In the genomic region with DNA sequence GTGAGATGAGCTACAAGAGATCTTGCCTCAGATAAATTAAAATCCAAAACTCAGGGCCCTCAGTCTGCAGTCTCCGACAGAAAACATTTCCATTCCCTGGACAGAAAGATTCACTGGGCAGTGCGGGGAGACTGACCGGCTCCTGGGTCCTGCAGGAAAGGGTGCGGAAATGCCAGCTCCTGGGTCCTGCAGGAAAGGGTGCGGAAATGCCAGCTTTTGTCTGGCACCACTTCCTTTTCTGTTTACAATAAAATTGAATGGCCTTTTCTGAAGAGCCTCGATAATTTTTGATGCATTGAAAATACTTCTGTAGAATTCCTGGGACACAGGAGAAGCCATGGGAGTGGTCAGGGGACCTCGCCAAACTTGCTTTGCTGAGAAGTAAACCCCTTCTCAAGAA, we compare ENCODE assay signal across 28 mouse cellular contexts. TPM values are rescaled to one million over a fixed set of nuclear protein-coding genes. Genes with fewer than 3 reads are reported as not detected.
DNase-seq lines count a peak whose midpoint lies in the region; ATAC-seq lines count a peak whose summit lies in the region.
"Had no signal": no experiment of that assay in that cellular context is flagged by ENCODE, and none has a peak within 500 bp of the region (broad histone marks: within the 10 kb centered on the region; RNA-seq: fewer than 3 reads in every experiment).

No protein-coding gene starts in this region.

- no peaks in the 10 kb centered on the region for H3K27me3 ChIP-seq in lung, embryonic 16.5 days (ENCODE audit: control insufficient read depth, insufficient read depth, low read depth, low read length)
- H3K27me3 ChIP-seq: embryonic facial prominence, embryonic 13.5 days; forebrain, embryonic 15.5 days; heart, embryonic 13.5 days; hindbrain, embryonic 12.5 days; hindbrain, embryonic 15.5 days had no signal

- ATAC-seq in lung, embryonic 16.5 days (ENCODE audit: low read depth), result no peak
- no peak for ATAC-seq in activated CD4-positive, CD25-positive, alpha-beta regulatory T cell, adult 4 months
- ATAC-seq: forebrain, embryonic 15.5 days had no signal

- H3K27ac ChIP-seq in lung, embryonic 16.5 days (ENCODE audit: low read length), result 0 out of 2 replicates have a peak overlapping the region, but pooled peaks have one; percentile 3
- H3K27ac ChIP-seq in brown adipose tissue, adult 24 weeks (replicated peaks; ENCODE audit: low read depth, low read length), result peak overlapping the region; percentile 26; the same call in 1 of the 2 replicates
- H3K27ac ChIP-seq: embryonic facial prominence, embryonic 10.5 days; embryonic facial prominence, embryonic 13.5 days; forebrain, embryonic 12.5 days; forebrain, embryonic 15.5 days; heart, embryonic 13.5 days; hindbrain, embryonic 12.5 days; hindbrain, embryonic 15.5 days had no signal

- no peak overlapping the region for H3K4me2 ChIP-seq in lung, embryonic 16.5 days (ENCODE audit: low read depth, low read length)
- H3K4me2 ChIP-seq: embryonic facial prominence, embryonic 13.5 days; forebrain, embryonic 12.5 days; forebrain, embryonic 15.5 days; heart, embryonic 13.5 days; hindbrain, embryonic 12.5 days; hindbrain, embryonic 15.5 days had no signal

- no peak for DNase-seq in lung, postnatal 14 days
- DNase-seq in lung, postnatal 25 days (ENCODE audit: low spot score), result peak; percentile 36
- DNase-seq in cerebellum, adult 9-10 months, result no peak
- DNase-seq: adrenal gland, postnatal 10 days; adrenal gland, postnatal 36 days; cerebellum, adult 11 months; cerebellum, adult 2 months; cerebellum, postnatal 10 days; cerebellum, postnatal 36 days; embryo, embryonic 11 days; gastrocnemius, postnatal 14 days; heart, adult 18-20 months; heart, postnatal 14 days; heart, postnatal 4 days had no signal

- peaks cover 4% of the 10 kb centered on the region; the same call in 1 of the 2 replicates for H3K4me1 ChIP-seq in lung, embryonic 16.5 days (replicated peaks; ENCODE audit: control insufficient read depth, insufficient read depth, low read length)
- peaks cover 28% of the 10 kb centered on the region for H3K4me1 ChIP-seq in brown adipose tissue, adult 24 weeks (ENCODE audit: control insufficient read depth, insufficient read depth, insufficient read length, low read length)
- H3K4me1 ChIP-seq: forebrain, embryonic 12.5 days; forebrain, embryonic 15.5 days; hindbrain, embryonic 15.5 days had no signal

- no peaks in the 10 kb centered on the region for H3K36me3 ChIP-seq in lung, embryonic 16.5 days (ENCODE audit: control insufficient read depth, insufficient read depth, low read length)
- H3K36me3 ChIP-seq: embryonic facial prominence, embryonic 10.5 days; embryonic facial prominence, embryonic 13.5 days; forebrain, embryonic 12.5 days; forebrain, embryonic 15.5 days; heart, embryonic 13.5 days; hindbrain, embryonic 12.5 days; hindbrain, embryonic 15.5 days had no signal

- WGBS in lung, embryonic 16.5 days, result 68% methylated on average over 7 of the region's 7 CpGs

- H3K9ac ChIP-seq in lung, embryonic 16.5 days (ENCODE audit: low read length), result no peak overlapping the region
- H3K9ac ChIP-seq: embryonic facial prominence, embryonic 13.5 days; forebrain, embryonic 12.5 days; forebrain, embryonic 15.5 days; heart, embryonic 13.5 days; hindbrain, embryonic 12.5 days; hindbrain, embryonic 15.5 days had no signal

- no peaks in the 10 kb centered on the region for H3K9me3 ChIP-seq in lung, embryonic 16.5 days (ENCODE audit: control insufficient read depth, low read length)
- H3K9me3 ChIP-seq: embryonic facial prominence, embryonic 10.5 days; embryonic facial prominence, embryonic 13.5 days; forebrain, embryonic 12.5 days; forebrain, embryonic 15.5 days; heart, embryonic 13.5 days; hindbrain, embryonic 12.5 days; hindbrain, embryonic 15.5 days had no signal

- H3K4me3 ChIP-seq in lung, embryonic 16.5 days (ENCODE audit: low read length), result no peak overlapping the region
- no peak overlapping the region for H3K4me3 ChIP-seq in brown adipose tissue, adult 24 weeks (ENCODE audit: insufficient read depth, low read depth, low read length)
- H3K4me3 ChIP-seq: embryonic facial prominence, embryonic 10.5 days; embryonic facial prominence, embryonic 13.5 days; erythroblast, embryonic 14.5 days; forebrain, embryonic 12.5 days; forebrain, embryonic 15.5 days; heart, embryonic 13.5 days; hindbrain, embryonic 12.5 days; hindbrain, embryonic 15.5 days had no signal

RNA-seq across cellular contexts. Expression of a gene that starts 5.0 kb away (rescaled TPM):
- polyA plus RNA-seq in lung, embryonic 16.5 days (2015; fragmentation: Nextera tagmentation; extraction: Ambion mirVana), result 9.2 and 10.2 TPM in 2 replicates
- polyA plus RNA-seq in brown adipose tissue, adult 24 weeks (2012; ENCODE audit: insufficient read depth, insufficient read length, missing spikeins), result 3.8 and 8.8 TPM in 2 replicates
- polyA plus RNA-seq in activated CD4-positive, CD25-positive, alpha-beta regulatory T cell, adult 4 months (2017; shearing (Covaris generic)), result under 1 TPM; 0.52 to 0.58 TPM

RNA-seq across cellular contexts. Expression of a gene that starts 30.5 kb away (rescaled TPM):
- polyA plus RNA-seq in lung, embryonic 16.5 days (2015; fragmentation: Nextera tagmentation; extraction: Ambion mirVana), result 15.4 and 18.3 TPM in 2 replicates
- 3.3 and 7.5 TPM in 2 replicates for polyA plus RNA-seq in brown adipose tissue, adult 24 weeks (2012; ENCODE audit: insufficient read depth, insufficient read length, missing spikeins)
- 100 to 1,000 TPM; 213 to 307 TPM for polyA plus RNA-seq in activated CD4-positive, CD25-positive, alpha-beta regulatory T cell, adult 4 months (2017; shearing (Covaris generic))

RNA-seq across cellular contexts. Expression of a gene that starts 31.9 kb away (rescaled TPM):
- 8.5 and 11.4 TPM in 2 replicates for polyA plus RNA-seq in lung, embryonic 16.5 days (2015; fragmentation: Nextera tagmentation; extraction: Ambion mirVana)
- polyA plus RNA-seq in brown adipose tissue, adult 24 weeks (2012; ENCODE audit: insufficient read depth, insufficient read length, missing spikeins), result 19.9 and 35.5 TPM in 2 replicates
- 10 to 100 TPM in 1 of 2 experiments, 1 to 10 TPM in 1; 8.5 to 10.2 TPM for polyA plus RNA-seq in activated CD4-positive, CD25-positive, alpha-beta regulatory T cell, adult 4 months (2017; shearing (Covaris generic))

RNA-seq across cellular contexts. Expression of a gene that starts 38.5 kb away (rescaled TPM):
- polyA plus RNA-seq in lung, embryonic 16.5 days (2015; fragmentation: Nextera tagmentation; extraction: Ambion mirVana), result 379 and 478 TPM in 2 replicates
- polyA plus RNA-seq in brown adipose tissue, adult 24 weeks (2012; ENCODE audit: insufficient read depth, insufficient read length, missing spikeins), result not detected in 2 replicates
- polyA plus RNA-seq in activated CD4-positive, CD25-positive, alpha-beta regulatory T cell, adult 4 months (2017; shearing (Covaris generic)), result 1 to 10 TPM; 2.5 to 5.4 TPM

RNA-seq across cellular contexts. Expression of a gene that starts 42.0 kb away (rescaled TPM):
- polyA plus RNA-seq in lung, embryonic 16.5 days (2015; fragmentation: Nextera tagmentation; extraction: Ambion mirVana), result not detected in 2 replicates
- not detected in 2 replicates for polyA plus RNA-seq in brown adipose tissue, adult 24 weeks (2012; ENCODE audit: insufficient read depth, insufficient read length, missing spikeins)
- polyA plus RNA-seq in activated CD4-positive, CD25-positive, alpha-beta regulatory T cell, adult 4 months (2017; shearing (Covaris generic)), result not detected
- polyA plus RNA-seq: C2C12; cerebellum, adult 2 months; cortical plate, adult 2 months; embryonic facial prominence, embryonic 10.5 days; embryonic facial prominence, embryonic 13.5 days; erythroblast, embryonic 14.5 days; forebrain, embryonic 12.5 days; forebrain, embryonic 15.5 days; gonadal fat pad, adult 2 months; heart, embryonic 13.5 days; hindbrain, embryonic 12.5 days; hindbrain, embryonic 15.5 days had no signal

Comparison
In these comparisons a context has a peak if more than half of its experiments do, and no peak if none do; other contexts are left out.
1. RNA of a gene that starts 30.5 kb away (polyA plus RNA-seq): 213 to 307 TPM in activated CD4-positive, CD25-positive, alpha-beta regulatory T cell, adult 4 months; 15.4 to 18.3 TPM in lung, embryonic 16.5 days and 3.3 to 7.5 TPM in brown adipose tissue, adult 24 weeks; every median in the first group is over 10 times any median in the second.